Mouse (Mus musculus): Measurements from ENCODE around the gene Cd300ld4.

The Cd300ld4 gene

GRCm38 (mm10) chr11:114972726-114973125, 54.1 kb downstream of the Cd300ld4 start:
- no peak for DNase-seq (ENCODE audit: extremely low read depth, insufficient read length, low spot score)
